Mouse (Mus musculus) testis, postnatal 14 days (tissue): Measurements from ENCODE around the gene Atn1.

Experiments used
- DNase-seq: peaks from one replicate; pipeline ENCODE4 v3.0.0; 2021; ENCODE audit warnings: low spot score

The Atn1 gene

DNA sequence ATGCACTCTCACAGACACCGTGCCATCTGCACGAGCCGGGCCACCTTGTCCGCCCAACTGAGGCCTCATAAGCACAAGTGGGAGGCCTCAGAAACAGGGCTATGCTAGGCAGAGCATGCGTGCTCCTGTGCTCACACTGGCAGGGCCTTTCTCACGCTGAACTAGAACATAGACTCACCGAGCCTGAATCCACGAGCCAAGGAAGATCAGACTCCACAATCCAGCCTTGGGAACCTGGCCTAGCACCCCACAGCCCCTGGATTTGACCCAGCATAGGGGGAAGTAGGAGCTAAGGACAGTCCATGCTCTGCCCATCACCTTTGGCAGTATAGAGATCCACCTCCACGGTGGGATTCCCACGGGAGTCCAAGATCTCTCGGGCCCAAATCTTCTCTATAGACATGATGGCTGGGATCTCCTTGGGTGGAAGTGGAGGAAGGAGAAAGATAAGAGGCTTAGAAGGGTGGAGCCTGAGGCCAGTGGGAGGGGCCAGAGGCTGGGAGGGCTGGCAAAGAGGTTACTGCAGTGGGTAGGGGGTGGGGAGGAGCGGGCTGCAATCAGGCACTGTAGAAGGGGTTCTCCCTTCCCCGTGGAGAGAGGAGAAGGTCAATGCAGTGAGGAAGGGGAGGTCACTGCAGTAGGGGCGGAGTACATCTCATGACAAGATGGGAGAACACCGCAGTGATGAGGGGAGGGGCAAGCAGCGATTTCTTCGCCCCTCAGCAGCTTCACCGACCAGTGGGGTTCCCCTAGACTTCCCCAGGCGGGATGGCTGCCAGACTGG, 11.8 kb upstream of the Atn1 start:
- DNase-seq, result no peak

- no peak for DNase-seq
These were observed 11.2 kb upstream of the Atn1 start for GRCm38 (mm10) chr6:124767536-124767919.

DNA sequence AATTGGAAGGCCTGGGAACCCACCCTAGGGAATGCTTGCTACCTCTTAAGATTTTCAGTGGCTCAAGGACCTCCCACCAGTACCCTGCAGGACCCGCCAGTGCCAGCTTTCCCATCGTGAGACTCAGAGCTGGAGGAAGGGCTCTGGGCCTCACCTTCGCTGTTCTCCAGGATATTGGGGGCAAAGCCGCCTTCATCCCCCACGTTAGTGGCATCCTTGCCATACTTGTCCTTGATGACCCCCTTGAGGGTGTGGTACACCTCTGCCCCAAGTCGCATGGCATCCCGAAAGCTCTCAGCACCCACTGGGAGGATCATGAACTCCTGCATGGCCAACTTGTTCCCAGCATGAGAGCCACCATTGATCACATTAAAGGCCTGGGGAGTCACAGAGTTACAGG, 9.6 kb upstream of the Atn1 start:
- no peak for DNase-seq

DNA sequence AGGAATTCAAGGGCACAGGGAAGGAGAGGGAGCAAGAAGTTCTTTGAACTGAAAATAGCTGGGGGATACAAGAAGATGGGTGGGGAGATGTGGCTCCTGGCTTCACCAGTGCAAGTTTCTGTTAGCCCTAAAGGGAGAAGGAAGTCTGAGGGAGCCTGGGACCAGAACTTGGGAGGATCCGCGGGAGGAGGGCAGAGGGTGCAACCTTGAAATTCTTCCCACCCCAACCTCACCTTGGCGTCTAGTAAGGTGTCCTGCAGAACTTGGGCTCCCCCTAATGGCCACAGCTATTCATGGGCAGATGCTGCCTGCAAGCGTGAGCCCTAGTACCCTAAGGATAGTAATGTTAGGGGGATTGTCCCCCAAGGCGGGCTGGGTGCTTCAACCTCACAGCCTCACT, 2.9 kb upstream of the Atn1 start:
- peak; percentile 84 for DNase-seq

GRCm38 (mm10) chr6:124758849-124759232, 2.5 kb upstream of the Atn1 start:
- no peak for DNase-seq

GRCm38 (mm10) chr6:124757909-124758848, 1.9 kb upstream of the Atn1 start:
- no peak for DNase-seq

GRCm38 (mm10) chr6:124757351-124757880, 1.1 kb upstream of the Atn1 start:
- no peak for DNase-seq

GRCm38 (mm10) chr6:124756652-124757350, 477 bp upstream of the Atn1 start:
- DNase-seq, result peak; percentile 83

DNA sequence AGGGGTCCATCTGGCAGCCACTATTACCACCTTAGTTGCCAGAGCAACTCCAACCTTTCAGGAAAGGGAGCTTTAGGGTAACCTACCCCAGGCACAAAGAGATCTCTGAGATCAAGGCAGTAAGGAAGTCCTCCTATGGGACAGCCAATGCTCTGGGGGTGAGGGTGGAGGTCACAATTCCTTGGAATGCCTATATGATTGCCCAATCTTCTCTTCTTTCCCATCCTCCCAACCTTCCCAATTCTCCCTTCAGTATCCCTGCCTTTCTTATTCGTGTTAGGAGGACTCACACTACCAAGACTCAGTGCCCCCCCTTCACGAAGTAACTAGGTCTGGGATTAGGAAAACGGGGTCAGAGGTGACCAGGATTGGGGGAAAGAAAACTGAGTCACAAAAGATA, 1.0 kb downstream of the Atn1 start:
- no peak for DNase-seq

GRCm38 (mm10) chr6:124753861-124754260, 2.5 kb downstream of the Atn1 start:
- no peak for DNase-seq

DNA sequence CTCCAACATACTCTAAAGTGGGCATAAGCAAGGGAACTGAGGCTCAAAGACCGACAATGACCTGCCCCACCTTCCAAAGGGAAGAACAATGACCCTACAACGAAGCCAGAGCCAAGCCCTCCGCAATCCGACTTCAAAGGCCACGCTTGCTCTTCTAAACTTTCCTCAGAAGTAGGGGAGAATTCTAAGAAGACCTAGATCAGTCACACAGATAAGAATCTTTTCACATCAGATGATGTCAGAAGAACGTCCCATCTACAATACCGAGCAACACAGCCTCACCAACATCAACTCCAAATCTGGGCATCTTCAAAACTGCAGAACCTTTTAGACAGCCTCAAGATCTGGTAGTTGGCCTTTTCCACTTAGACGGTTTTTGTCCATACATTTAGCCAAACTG, 5.9 kb downstream of the Atn1 start:
- DNase-seq, result no peak

DNA sequence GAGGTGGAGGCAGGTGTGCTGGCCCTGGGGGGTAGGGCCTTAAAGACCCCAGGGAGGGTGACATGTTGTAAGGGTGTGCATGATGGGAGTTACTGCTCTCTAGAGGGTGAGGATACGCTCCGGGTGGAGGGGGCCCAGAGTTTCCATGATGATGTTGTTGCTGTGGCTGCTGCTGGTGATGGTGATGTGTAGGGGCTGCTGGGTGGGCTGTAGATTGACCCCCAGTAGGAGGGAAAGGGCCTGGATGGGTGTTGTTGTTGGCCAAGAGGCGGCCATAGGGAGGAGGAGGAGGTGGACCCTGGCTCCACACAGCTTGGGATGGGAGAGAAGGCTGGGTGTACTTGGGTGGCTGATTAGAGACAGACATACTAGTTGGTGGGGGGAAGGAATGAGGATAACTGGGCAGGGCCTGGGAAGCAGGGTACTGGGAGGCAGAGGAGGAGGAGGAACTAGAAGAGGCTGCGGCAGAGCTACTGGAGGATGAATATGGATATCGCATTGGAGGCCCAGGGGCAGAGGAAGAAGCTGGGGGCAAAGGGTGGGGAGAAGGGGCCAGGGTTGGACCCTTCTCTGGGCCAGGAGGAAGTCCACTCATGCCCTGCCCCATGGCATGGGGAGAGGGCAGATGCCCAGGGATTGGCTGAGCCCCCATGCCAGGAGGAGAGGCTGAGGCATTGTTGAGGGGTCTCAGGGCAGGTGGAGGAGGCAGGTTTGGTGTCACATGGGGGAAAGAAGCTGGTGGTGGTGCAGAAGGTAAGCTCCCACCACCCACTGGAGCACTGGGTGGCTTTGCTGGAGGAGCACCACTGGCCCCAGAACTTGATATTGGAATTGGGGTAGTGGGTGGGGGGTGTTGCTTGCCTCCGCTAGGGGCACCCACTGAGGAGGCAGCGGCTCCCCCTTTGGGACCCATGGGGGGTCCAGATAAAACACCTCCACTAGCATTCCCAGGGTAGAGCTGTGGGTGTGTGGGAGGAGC, 9.4 kb downstream of the Atn1 start:
- DNase-seq, result no peak

DNA sequence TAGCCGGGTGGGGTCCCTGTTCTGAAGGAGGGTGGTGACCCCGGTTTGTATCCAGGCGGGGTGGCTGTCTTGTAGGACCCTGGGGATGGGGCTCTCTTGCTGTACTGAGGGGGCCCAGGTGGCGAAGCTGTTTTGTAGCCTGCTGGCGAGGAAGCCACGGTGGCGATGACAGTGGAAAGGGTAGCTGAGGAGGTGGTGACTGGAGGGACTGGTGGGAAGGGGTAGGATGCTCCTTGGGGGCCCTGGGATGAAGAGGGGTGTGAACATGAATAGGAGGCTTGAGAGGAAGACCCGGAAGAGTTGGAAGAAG, 10.1 kb downstream of the Atn1 start:
- no peak for DNase-seq

DNA sequence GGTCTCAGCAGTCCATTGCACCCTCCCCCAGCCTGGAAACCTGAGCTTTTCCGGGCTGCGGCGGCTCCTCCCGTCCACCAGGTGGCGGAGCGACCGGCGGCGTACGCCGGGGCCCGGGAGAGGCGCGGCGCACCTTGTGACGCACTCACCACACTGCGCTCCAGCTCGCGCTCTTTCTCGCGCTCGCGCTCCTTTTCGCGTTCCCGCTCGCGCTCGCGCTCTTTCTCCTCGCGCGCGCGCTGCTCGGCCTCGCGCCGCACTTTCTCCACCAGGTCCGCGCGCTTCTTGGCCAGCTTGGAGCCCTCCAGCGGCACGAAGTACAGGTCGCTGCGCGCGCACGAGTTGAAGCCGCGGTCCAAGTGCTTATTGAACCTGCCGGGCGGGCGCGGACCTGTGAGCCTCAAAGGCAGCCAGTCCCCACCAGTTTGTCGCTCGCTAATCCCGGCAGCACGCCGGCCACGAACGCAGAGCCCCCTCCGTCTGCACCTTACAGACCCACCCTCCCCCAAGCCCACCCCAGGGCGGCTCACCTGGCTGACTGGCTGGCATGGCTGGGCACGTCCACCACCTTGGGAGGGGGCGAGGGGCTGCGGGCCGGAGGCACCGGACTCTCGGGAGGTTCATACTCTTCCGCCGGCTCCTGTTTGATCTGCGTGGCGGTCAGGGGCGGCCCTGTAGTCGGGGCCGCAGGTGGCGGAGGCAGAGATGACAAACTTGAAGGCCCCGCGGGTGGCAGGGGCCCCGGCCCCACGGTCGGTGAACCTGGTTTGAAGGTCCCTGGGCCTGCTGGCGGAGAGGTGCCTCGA, 10.6 kb downstream of the Atn1 start:
- peak; percentile 94 for DNase-seq

- DNase-seq, result peak; percentile 33
These were observed 11.5 kb downstream of the Atn1 start for GRCm38 (mm10) chr6:124744755-124745321.

DNA sequence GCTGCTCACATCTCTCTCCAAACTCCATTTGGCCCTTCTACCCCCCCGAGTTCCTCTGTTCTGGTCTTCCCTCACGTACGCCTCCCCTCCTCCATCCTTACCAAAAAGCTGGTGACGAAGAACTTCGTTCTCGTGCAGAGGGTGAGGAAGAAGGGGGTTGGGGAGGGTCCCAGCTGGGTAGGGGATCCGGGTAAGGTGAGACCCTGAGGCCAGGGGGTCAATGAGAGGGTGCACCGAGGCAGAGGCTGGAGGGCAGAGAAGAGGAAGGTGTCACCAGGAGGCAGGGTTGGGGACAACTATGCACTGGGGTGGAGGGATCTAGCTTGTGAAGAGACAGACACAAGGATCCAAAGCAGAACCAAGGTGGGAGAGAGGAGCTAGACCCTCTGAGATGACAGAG, 12.7 kb downstream of the Atn1 start:
- DNase-seq, result no peak

- DNase-seq, result peak; percentile 35
These were observed 13.3 kb downstream of the Atn1 start for GRCm38 (mm10) chr6:124742839-124743514.

DNA sequence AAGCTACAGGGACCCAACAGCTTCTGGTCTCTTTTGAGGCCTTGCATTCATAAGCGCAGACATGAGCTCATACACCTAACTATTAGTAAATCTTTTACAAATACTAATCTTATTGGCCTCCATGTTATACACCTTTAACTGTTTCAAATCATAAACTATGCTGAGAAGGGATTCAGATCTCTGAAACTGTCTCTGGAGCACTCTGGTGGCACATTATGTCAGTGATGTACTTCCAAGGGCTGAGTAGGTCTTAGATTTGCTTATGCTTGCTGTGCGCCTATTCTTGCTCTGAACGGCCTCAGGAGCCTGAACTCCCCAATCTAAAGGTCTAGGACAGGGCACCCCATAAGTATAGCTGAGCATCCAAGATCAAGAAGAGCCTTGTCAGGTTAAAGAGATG, 14.5 kb downstream of the Atn1 start:
- DNase-seq, result no peak
